Mouse (Mus musculus): ENCODE results near the gene Rtkn2. TPM values are rescaled to one million over a fixed set of nuclear protein-coding genes. Genes with fewer than 3 reads are reported as not detected.

The Rtkn2 gene
- polyA plus RNA-seq, 1 experiment from 2014 or later, result 21.5 TPM

GRCm38 (mm10) chr10:68052307-68052706 lies 72.9 kb downstream of the Rtkn2 start:
- DNase-seq (ENCODE audit: low spot score), result no peak
- WGBS, result 85% methylated on average over 8 of the region's 8 CpGs

GRCm38 (mm10) chr10:68054131-68054530 lies 74.8 kb downstream of the Rtkn2 start:
- peaks cover 6% of the 10 kb centered on the region; the same call in 1 of the 2 replicates for H3K36me3 ChIP-seq
- H3K27ac ChIP-seq (replicated peaks), result no peak overlapping the region
- H3K4me1 ChIP-seq, result no peaks in the 10 kb centered on the region
- no peak overlapping the region for H3K4me3 ChIP-seq
- no peak for DNase-seq (ENCODE audit: low spot score)
- no peaks in the 10 kb centered on the region for H3K9me3 ChIP-seq (replicated peaks)
- H3K27me3 ChIP-seq (ENCODE audit: low read depth, poor library complexity, severe bottlenecking), result no peaks in the 10 kb centered on the region
- WGBS, result 94% methylated on average over 5 of the region's 5 CpGs

More at GRCm38 (mm10) chr10:68052307-68052706, 72.9 kb downstream of the Rtkn2 start:
- Histone ChIP-seq H3K27me3 (ENCODE audit: low read depth, poor library complexity, severe bottlenecking) (no peaks in the 10 kb centered on the region), H3K4me3 (no peak overlapping the region), H3K9me3 (replicated peaks) (no peaks in the 10 kb centered on the region), H3K27ac (replicated peaks) (no peak overlapping the region), H3K4me1 (no peaks in the 10 kb centered on the region), H3K36me3 (peaks cover 6% of the 10 kb centered on the region; the same call in 1 of the 2 replicates)

GRCm38 (mm10) chr10:68054706-68055105 lies 75.3 kb downstream of the Rtkn2 start:
- Histone ChIP-seq H3K4me3 (no peak overlapping the region), H3K27ac (replicated peaks) (no peak overlapping the region), H3K4me1 (no peaks in the 10 kb centered on the region), H3K36me3 (peaks cover 6% of the 10 kb centered on the region; the same call in 1 of the 2 replicates), H3K9me3 (replicated peaks) (no peaks in the 10 kb centered on the region), H3K27me3 (ENCODE audit: low read depth, poor library complexity, severe bottlenecking) (no peaks in the 10 kb centered on the region)
- DNase-seq (ENCODE audit: low spot score), result no peak
- WGBS, result 87% methylated on average over 6 of the region's 6 CpGs

GRCm38 (mm10) chr10:68057841-68058240 lies 78.5 kb downstream of the Rtkn2 start:
- no peaks in the 10 kb centered on the region for H3K36me3 ChIP-seq
- H3K9me3 ChIP-seq (replicated peaks), result no peaks in the 10 kb centered on the region
- no peak overlapping the region for H3K4me3 ChIP-seq
- no peak overlapping the region for H3K27ac ChIP-seq (replicated peaks)
- peaks cover 7% of the 10 kb centered on the region for H3K4me1 ChIP-seq
- DNase-seq (ENCODE audit: low spot score), result no peak
- WGBS, result 93% methylated on average over 3 of the region's 3 CpGs
- no peaks in the 10 kb centered on the region for H3K27me3 ChIP-seq (ENCODE audit: low read depth, poor library complexity, severe bottlenecking)

- H3K27me3 ChIP-seq (ENCODE audit: low read depth, poor library complexity, severe bottlenecking), result no peaks in the 10 kb centered on the region
- DNase-seq (ENCODE audit: low spot score), result no peak
- H3K4me1 ChIP-seq, result peaks cover 7% of the 10 kb centered on the region
- no peaks in the 10 kb centered on the region for H3K9me3 ChIP-seq (replicated peaks)
- WGBS, result 95% methylated on average over 1 of the region's 1 CpGs
- H3K36me3 ChIP-seq, result no peaks in the 10 kb centered on the region
- no peak overlapping the region for H3K4me3 ChIP-seq
- no peak overlapping the region for H3K27ac ChIP-seq (replicated peaks)
These were observed 79.0 kb downstream of the Rtkn2 start for GRCm38 (mm10) chr10:68058378-68058777.

GRCm38 (mm10) chr10:68060590-68061248 lies 81.3 kb downstream of the Rtkn2 start:
- H3K27ac ChIP-seq (replicated peaks), result 0 out of 2 replicates have a peak overlapping the region, but pooled peaks have one; percentile 55
- no peaks in the 10 kb centered on the region for H3K27me3 ChIP-seq (ENCODE audit: low read depth, poor library complexity, severe bottlenecking)
- DNase-seq (ENCODE audit: low spot score), result no peak
- H3K4me3 ChIP-seq, result no peak overlapping the region
- H3K4me1 ChIP-seq, result peaks cover 25% of the 10 kb centered on the region
- no peaks in the 10 kb centered on the region for H3K9me3 ChIP-seq (replicated peaks)
- no peaks in the 10 kb centered on the region for H3K36me3 ChIP-seq
- 77% methylated on average over 16 of the region's 16 CpGs for WGBS

GRCm38 (mm10) chr10:68061249-68061615 lies 81.9 kb downstream of the Rtkn2 start:
- no peak for DNase-seq (ENCODE audit: low spot score)
- WGBS, result 72% methylated on average over 8 of the region's 8 CpGs
- H3K4me1 ChIP-seq, result peaks cover 25% of the 10 kb centered on the region
- 0 out of 2 replicates have a peak overlapping the region, but pooled peaks have one; percentile 55 for H3K27ac ChIP-seq (replicated peaks)
- H3K27me3 ChIP-seq (ENCODE audit: low read depth, poor library complexity, severe bottlenecking), result no peaks in the 10 kb centered on the region
- H3K9me3 ChIP-seq (replicated peaks), result no peaks in the 10 kb centered on the region
- H3K4me3 ChIP-seq, result no peak overlapping the region
- no peaks in the 10 kb centered on the region for H3K36me3 ChIP-seq

- no peak overlapping the region for H3K4me3 ChIP-seq
- 53% methylated on average over 8 of the region's 8 CpGs for WGBS
- H3K27ac ChIP-seq (replicated peaks), result peak overlapping the region; percentile 69
- H3K4me1 ChIP-seq, result peaks cover 32% of the 10 kb centered on the region
- H3K9me3 ChIP-seq (replicated peaks), result no peaks in the 10 kb centered on the region
- H3K36me3 ChIP-seq, result no peaks in the 10 kb centered on the region
- no peak for DNase-seq (ENCODE audit: low spot score)
- no peaks in the 10 kb centered on the region for H3K27me3 ChIP-seq (ENCODE audit: low read depth, poor library complexity, severe bottlenecking)
These were observed 84.6 kb downstream of the Rtkn2 start for GRCm38 (mm10) chr10:68063806-68064545.

GRCm38 (mm10) chr10:68064571-68064970 lies 85.2 kb downstream of the Rtkn2 start:
- Histone ChIP-seq H3K36me3 (no peaks in the 10 kb centered on the region), H3K4me3 (no peak overlapping the region), H3K27ac (replicated peaks) (0 out of 2 replicates have a peak overlapping the region, but pooled peaks have one; percentile 23), H3K27me3 (ENCODE audit: low read depth, poor library complexity, severe bottlenecking) (no peaks in the 10 kb centered on the region), H3K4me1 (peaks cover 32% of the 10 kb centered on the region), H3K9me3 (replicated peaks) (no peaks in the 10 kb centered on the region)
- WGBS, result 70% methylated on average over 10 of the region's 10 CpGs
- no peak for DNase-seq (ENCODE audit: low spot score)

- H3K27ac ChIP-seq (replicated peaks), result no peak overlapping the region; the same call in 1 of the 2 replicates
These were observed 86.8 kb downstream of the Rtkn2 start for GRCm38 (mm10) chr10:68066173-68066572.

GRCm38 (mm10) chr10:68067961-68068360 lies 88.6 kb downstream of the Rtkn2 start:
- no peak for DNase-seq (ENCODE audit: low spot score)
- Histone ChIP-seq H3K27me3 (ENCODE audit: low read depth, poor library complexity, severe bottlenecking) (no peaks in the 10 kb centered on the region), H3K4me1 (peaks cover 25% of the 10 kb centered on the region), H3K36me3 (no peaks in the 10 kb centered on the region), H3K9me3 (replicated peaks) (no peaks in the 10 kb centered on the region), H3K27ac (replicated peaks) (no peak overlapping the region), H3K4me3 (no peak overlapping the region)
- WGBS, result 84% methylated on average over 5 of the region's 5 CpGs

More at GRCm38 (mm10) chr10:68066173-68066572, 86.8 kb downstream of the Rtkn2 start:
- H3K4me1 ChIP-seq, result peaks cover 27% of the 10 kb centered on the region
- no peaks in the 10 kb centered on the region for H3K9me3 ChIP-seq (replicated peaks)
- H3K4me3 ChIP-seq, result no peak overlapping the region
- WGBS, result 89% methylated on average over 5 of the region's 5 CpGs
- DNase-seq (ENCODE audit: low spot score), result no peak
- no peaks in the 10 kb centered on the region for H3K27me3 ChIP-seq (ENCODE audit: low read depth, poor library complexity, severe bottlenecking)
- no peaks in the 10 kb centered on the region for H3K36me3 ChIP-seq

GRCm38 (mm10) chr10:68068426-68068825 lies 89.1 kb downstream of the Rtkn2 start:
- DNase-seq (ENCODE audit: low spot score), result no peak
- no peak overlapping the region for H3K4me3 ChIP-seq
- 84% methylated on average over 8 of the region's 8 CpGs for WGBS
- H3K36me3 ChIP-seq, result no peaks in the 10 kb centered on the region
- H3K27me3 ChIP-seq (ENCODE audit: low read depth, poor library complexity, severe bottlenecking), result no peaks in the 10 kb centered on the region
- H3K4me1 ChIP-seq, result peaks cover 25% of the 10 kb centered on the region
- H3K27ac ChIP-seq (replicated peaks), result no peak overlapping the region
- H3K9me3 ChIP-seq (replicated peaks), result 0 out of 2 replicates have a peak, but pooled peaks cover 3% of the 10 kb centered on the region

GRCm38 (mm10) chr10:68071041-68071440 lies 91.7 kb downstream of the Rtkn2 start:
- Histone ChIP-seq H3K27me3 (ENCODE audit: low read depth, poor library complexity, severe bottlenecking) (no peaks in the 10 kb centered on the region), H3K36me3 (no peaks in the 10 kb centered on the region), H3K27ac (replicated peaks) (no peak overlapping the region), H3K4me1 (0 out of 2 replicates have a peak, but pooled peaks cover 7% of the 10 kb centered on the region), H3K4me3 (no peak overlapping the region), H3K9me3 (replicated peaks) (0 out of 2 replicates have a peak, but pooled peaks cover 3% of the 10 kb centered on the region)
- 84% methylated on average over 7 of the region's 7 CpGs for WGBS
- DNase-seq (ENCODE audit: low spot score), result no peak

All from midbrain, embryonic 10.5 days (tissue).